Mouse (Mus musculus) E14TG2a.4 (cell line): Measurements from ENCODE around the gene Mlh3.

Experiments
- CTCF ChIP-seq: conservative IDR thresholded peaks from 2 replicates; pipeline ENCODE4 v1.5.1; 2014; ENCODE audit warnings: low read length
- NANOG ChIP-seq: IDR thresholded peaks from 2 replicates; pipeline ENCODE4 v1.6.1; 2014; ENCODE audit warnings: borderline replicate concordance, low read length, mixed read lengths
- POU5F1 ChIP-seq: IDR thresholded peaks from 2 replicates; pipeline ENCODE4 v1.6.1; 2014; ENCODE audit warnings: low read length, borderline replicate concordance

GRCm38 (mm10) chr12:85256074-85256751 is 14.2 kb downstream of the Mlh3 start:
- no peak for TF ChIP-seq CTCF
- no peak for TF ChIP-seq POU5F1
- no peak for TF ChIP-seq NANOG
